Mouse (Mus musculus): Measurements from ENCODE around the gene Olfr1234. TPM values are rescaled to one million over a fixed set of nuclear protein-coding genes. Genes with fewer than 3 reads are reported as not detected.

The Olfr1234 gene
- polyA plus RNA-seq (2012; rRNA removed), result not detected in 2 replicates

DNA sequence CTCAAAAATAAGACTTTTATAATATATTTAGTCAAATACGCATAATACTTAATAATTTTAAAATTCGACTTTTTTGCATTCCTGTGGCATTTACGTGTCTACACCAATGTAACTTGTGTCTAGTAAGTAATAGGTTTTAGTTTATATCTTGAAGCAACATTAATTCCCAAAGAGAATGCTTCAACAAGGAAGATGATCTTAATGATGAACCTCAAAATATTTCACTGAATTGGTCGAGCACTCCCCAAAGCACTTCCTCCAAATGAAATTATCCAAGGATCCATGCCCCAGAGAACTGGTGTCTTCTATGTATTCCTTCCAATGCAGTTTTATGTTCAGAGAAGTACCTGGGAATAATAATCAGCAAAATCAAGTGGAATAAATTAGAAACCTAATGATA is at the start of gene Olfr1234:
Gene Olfr1234 (minus strand): TSS at position 101 of the 400 bp plus-strand sequence.
- no peak for DNase-seq (ENCODE audit: low read depth)

DNA sequence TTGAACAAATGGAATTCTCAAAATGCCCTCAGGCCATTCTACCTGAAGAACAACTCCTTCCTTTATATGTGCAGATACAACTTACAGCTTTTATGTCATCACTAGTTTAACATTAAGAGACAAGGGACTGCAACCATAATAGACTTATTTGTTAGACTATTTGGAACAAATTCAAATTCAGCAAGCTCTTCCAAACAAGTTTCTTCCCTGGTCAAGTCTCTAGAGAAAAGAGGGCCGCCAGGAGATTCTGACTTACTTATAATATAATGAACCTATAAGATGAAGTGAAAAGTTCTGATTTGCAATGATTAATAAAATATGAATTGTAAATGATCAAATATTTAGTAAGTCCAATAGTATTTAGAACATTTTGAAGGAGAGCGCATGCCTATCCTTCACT is 44.9 kb upstream of the Olfr1234 start, which contains the start of gene Olfr1238:
Gene Olfr1238 (minus strand): TSS at position 101 of the 400 bp plus-strand sequence.
- DNase-seq (ENCODE audit: low read depth), result no peak

- no peak for DNase-seq (ENCODE audit: low read depth)
Measured at GRCm38 (mm10) chr2:89400882-89401281, 36.2 kb upstream of the Olfr1234 start.

DNA sequence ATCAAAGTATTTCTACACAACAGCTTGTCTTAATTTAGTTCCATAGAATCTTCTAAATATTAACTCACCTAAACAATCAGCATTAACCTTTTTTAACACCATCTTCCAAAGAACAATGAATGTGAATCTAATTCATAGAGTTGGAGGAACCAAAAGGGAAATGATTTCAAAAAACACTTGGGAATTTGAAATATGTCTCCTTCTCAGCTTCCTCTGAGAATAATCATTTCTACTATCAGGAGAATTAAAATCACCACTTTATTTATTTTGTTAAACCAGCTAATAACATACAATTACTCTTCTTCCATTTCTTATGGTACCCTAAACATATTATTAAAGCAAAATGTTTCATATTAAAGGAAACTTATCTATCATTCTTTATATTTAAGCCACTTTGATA is 22.4 kb downstream of the Olfr1234 start, which contains the start of gene Olfr1233:
Gene Olfr1233 (minus strand): TSS at position 101 of the 400 bp plus-strand sequence.
- no peak for DNase-seq (ENCODE audit: low read depth)

DNA sequence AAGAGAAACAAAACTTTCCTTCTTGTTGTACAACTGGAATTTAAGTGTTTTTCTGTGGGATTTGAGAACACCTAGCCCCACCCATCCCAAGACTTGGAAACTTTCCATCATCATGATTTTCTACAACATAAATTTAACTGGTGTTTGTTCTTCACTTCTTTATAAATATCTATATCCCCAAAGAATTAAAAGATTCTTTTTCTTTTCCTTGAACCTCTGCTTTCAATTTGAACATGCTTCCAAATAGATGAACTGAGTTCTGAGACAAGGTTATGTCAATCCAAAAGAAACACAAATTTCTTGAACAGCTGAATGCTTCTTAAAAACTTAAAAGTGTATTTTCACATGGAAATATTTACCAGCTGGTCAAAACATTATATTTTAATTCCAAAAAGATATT is 35.1 kb downstream of the Olfr1234 start, which contains the start of gene Olfr1232:
Gene Olfr1232 (minus strand): TSS at position 101 of the 400 bp plus-strand sequence.
- DNase-seq (ENCODE audit: low read depth), result no peak

Other genes with a start within 250 kb of the Olfr1234 start
- not detected in 2 replicates for gene Olfr1221, start 247.6 kb downstream of the Olfr1234 start, polyA plus RNA-seq (2012; rRNA removed)
- gene Olfr1222, start 231.8 kb downstream of the Olfr1234 start, polyA plus RNA-seq (2012; rRNA removed), result not detected in 2 replicates
- not detected in 2 replicates for gene Olfr1223, start 213.3 kb downstream of the Olfr1234 start, polyA plus RNA-seq (2012; rRNA removed)
- gene Olfr1224-ps1, start 200.8 kb downstream of the Olfr1234 start, polyA plus RNA-seq (2012; rRNA removed), result not detected in 2 replicates
- not detected in 2 replicates for gene Olfr1225, start 190.2 kb downstream of the Olfr1234 start, polyA plus RNA-seq (2012; rRNA removed)
- gene Olfr1226, start 164.8 kb downstream of the Olfr1234 start, polyA plus RNA-seq (2012; rRNA removed), result not detected in 2 replicates
- gene Olfr1228, start 110.8 kb downstream of the Olfr1234 start, polyA plus RNA-seq (2012; rRNA removed), result not detected in 2 replicates
- not detected in 2 replicates for gene Olfr1229, start 76.9 kb downstream of the Olfr1234 start, polyA plus RNA-seq (2012; rRNA removed)
- not detected in 2 replicates for gene Olfr1230, start 67.6 kb downstream of the Olfr1234 start, polyA plus RNA-seq (2012; rRNA removed)
- gene Olfr1231, start 57.8 kb downstream of the Olfr1234 start, polyA plus RNA-seq (2012; rRNA removed), result not detected in 2 replicates
- gene Olfr1232, start 35.2 kb downstream of the Olfr1234 start, polyA plus RNA-seq (2012; rRNA removed), result not detected in 2 replicates
- not detected in 2 replicates for gene Olfr1233, start 22.5 kb downstream of the Olfr1234 start, polyA plus RNA-seq (2012; rRNA removed)
- gene Olfr1238, start 44.8 kb upstream of the Olfr1234 start, polyA plus RNA-seq (2012; rRNA removed), result not detected in 2 replicates
- gene Olfr1239, start 55.5 kb upstream of the Olfr1234 start, polyA plus RNA-seq (2012; rRNA removed), result not detected in 2 replicates
- not detected in 2 replicates for gene Olfr1240, start 78.1 kb upstream of the Olfr1234 start, polyA plus RNA-seq (2012; rRNA removed)
- not detected in 2 replicates for gene Olfr1241, start 122.3 kb upstream of the Olfr1234 start, polyA plus RNA-seq (2012; rRNA removed)
- gene Olfr1242, start 133.5 kb upstream of the Olfr1234 start, polyA plus RNA-seq (2012; rRNA removed), result not detected in 2 replicates
- gene Olfr1243, start 166.6 kb upstream of the Olfr1234 start, polyA plus RNA-seq (2012; rRNA removed), result not detected in 2 replicates
- not detected in 2 replicates for gene Olfr1245, start 213.6 kb upstream of the Olfr1234 start, polyA plus RNA-seq (2012; rRNA removed)
- gene Olfr1246, start 228.3 kb upstream of the Olfr1234 start, polyA plus RNA-seq (2012; rRNA removed), result not detected in 2 replicates
- gene Olfr1247, start 249.3 kb upstream of the Olfr1234 start, polyA plus RNA-seq (2012; rRNA removed), result not detected in 2 replicates